Mouse (Mus musculus) forebrain, embryonic 16.5 days (tissue): ENCODE measurements at regions not wholly inside any gene's neighbourhood (a gene's known extent, or its start where the extent isn't known, plus 50 kb on each side); places are given as distances from the start of the nearest gene placed in this dataset.

ENCODE experiments used
- ATAC-seq: fragments of 200-750 bp; cut with Nextera tagmentation; 2 replicates; pipeline ENCODE4 v1.8.0; 2017; ENCODE audit warnings: mild to moderate bottlenecking, moderate library complexity
- H3K27ac ChIP-seq: fragments of 300-500 bp; sonication (generic); 2 replicates; pipeline ENCODE4 v1.5.1; 2014; ENCODE audit warnings: low read length, control low read depth
- H3K27me3 ChIP-seq: fragments of 300-500 bp; sonication (generic); replicated peaks from 2 replicates; pipeline ENCODE4 v1.6.1; 2014; ENCODE audit warnings: low read length; ENCODE audit not compliant: control insufficient read depth, insufficient read depth
- H3K36me3 ChIP-seq: fragments of 300-500 bp; sonication (generic); 2 replicates; pipeline ENCODE4 v1.6.1; 2014; ENCODE audit not compliant: control insufficient read depth, insufficient read depth
- H3K4me1 ChIP-seq: fragments of 300-500 bp; sonication (generic); replicated peaks from 2 replicates; pipeline ENCODE4 v1.6.1; 2014; ENCODE audit warnings: low read length; ENCODE audit not compliant: control insufficient read depth, insufficient read depth
- H3K4me2 ChIP-seq: fragments of 300-500 bp; sonication (generic); 2 replicates; pipeline ENCODE4 v1.6.1; 2014; ENCODE audit warnings: mild to moderate bottlenecking, low read length, control low read depth
- H3K4me3 ChIP-seq: fragments of 300-500 bp; sonication (generic); replicated peaks from 2 replicates; pipeline ENCODE4 v1.5.1; 2014; ENCODE audit warnings: mild to moderate bottlenecking, low read length, control low read depth
- H3K9ac ChIP-seq: fragments of 300-500 bp; sonication (generic); replicated peaks from 2 replicates; pipeline ENCODE4 v1.6.1; 2014; ENCODE audit warnings: low read depth, low read length, control low read depth
- H3K9me3 ChIP-seq: fragments of 300-500 bp; sonication (generic); 2 replicates; pipeline ENCODE4 v1.6.1; 2016; ENCODE audit warnings: low read length; ENCODE audit not compliant: control insufficient read depth
- WGBS: fragments of 180-500 bp; shearing (Covaris S2); extraction: QIAGEN DNeasy Blood & Tissue Kit; methylation state at CpG from one replicate; pipeline ENCODE4 v1.1.7; 2014; 5-methylcytosine and 5-hydroxymethylcytosine counted together

GRCm38 (mm10) chr1:80131354-80131753 lies 86.9 kb downstream of the Fam124b start:
- no peak for ATAC-seq
- no peak overlapping the region for H3K4me3 ChIP-seq
- 77% methylated on average over 3 of the region's 3 CpGs for WGBS
- no peaks in the 10 kb centered on the region for H3K27me3 ChIP-seq
- no peak overlapping the region for H3K9ac ChIP-seq
- no peak overlapping the region for H3K4me2 ChIP-seq
- no peak overlapping the region for H3K27ac ChIP-seq
- no peaks in the 10 kb centered on the region for H3K36me3 ChIP-seq
- no peaks in the 10 kb centered on the region for H3K9me3 ChIP-seq
- H3K4me1 ChIP-seq = no peaks in the 10 kb centered on the region

DNA sequence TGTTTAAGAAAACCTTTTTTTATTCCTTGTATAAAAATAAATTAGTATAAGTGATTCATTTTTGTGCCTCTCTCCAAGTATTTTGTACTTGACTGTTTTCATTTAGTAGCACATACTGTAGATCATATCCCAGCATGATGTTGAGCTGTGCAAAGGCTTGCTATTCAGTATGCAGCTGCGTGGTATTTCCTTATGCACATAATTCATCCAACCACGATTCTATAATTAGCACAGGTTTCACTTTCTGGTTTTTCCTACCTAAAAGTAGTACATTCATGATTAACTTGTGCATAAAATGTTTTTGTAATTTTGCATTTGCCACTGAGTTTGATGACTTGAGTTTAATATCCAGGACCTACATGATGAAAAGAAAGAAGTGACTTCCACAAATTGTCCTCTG lies 94.3 kb downstream of the Fam124b start:
- Histone ChIP-seq H3K9ac (no peak overlapping the region), H3K9me3 (no peaks in the 10 kb centered on the region), H3K27ac (no peak overlapping the region), H3K36me3 (no peaks in the 10 kb centered on the region), H3K4me1 (no peaks in the 10 kb centered on the region), H3K4me3 (no peak overlapping the region), H3K27me3 (no peaks in the 10 kb centered on the region), H3K4me2 (no peak overlapping the region)
- WGBS = 82% methylated on average over 2 of the region's 2 CpGs
- no peak for ATAC-seq

- no peaks in the 10 kb centered on the region for H3K9me3 ChIP-seq
- H3K4me3 ChIP-seq = no peak overlapping the region
- no peaks in the 10 kb centered on the region for H3K36me3 ChIP-seq
- 48% methylated on average over 2 of the region's 2 CpGs for WGBS
- no peak overlapping the region for H3K9ac ChIP-seq
- no peak for ATAC-seq
- no peak overlapping the region for H3K27ac ChIP-seq
- no peak overlapping the region for H3K4me2 ChIP-seq
- no peaks in the 10 kb centered on the region for H3K27me3 ChIP-seq
- no peaks in the 10 kb centered on the region for H3K4me1 ChIP-seq
Measured at GRCm38 (mm10) chr1:80115913-80116312, 102.4 kb downstream of the Fam124b start.

DNA sequence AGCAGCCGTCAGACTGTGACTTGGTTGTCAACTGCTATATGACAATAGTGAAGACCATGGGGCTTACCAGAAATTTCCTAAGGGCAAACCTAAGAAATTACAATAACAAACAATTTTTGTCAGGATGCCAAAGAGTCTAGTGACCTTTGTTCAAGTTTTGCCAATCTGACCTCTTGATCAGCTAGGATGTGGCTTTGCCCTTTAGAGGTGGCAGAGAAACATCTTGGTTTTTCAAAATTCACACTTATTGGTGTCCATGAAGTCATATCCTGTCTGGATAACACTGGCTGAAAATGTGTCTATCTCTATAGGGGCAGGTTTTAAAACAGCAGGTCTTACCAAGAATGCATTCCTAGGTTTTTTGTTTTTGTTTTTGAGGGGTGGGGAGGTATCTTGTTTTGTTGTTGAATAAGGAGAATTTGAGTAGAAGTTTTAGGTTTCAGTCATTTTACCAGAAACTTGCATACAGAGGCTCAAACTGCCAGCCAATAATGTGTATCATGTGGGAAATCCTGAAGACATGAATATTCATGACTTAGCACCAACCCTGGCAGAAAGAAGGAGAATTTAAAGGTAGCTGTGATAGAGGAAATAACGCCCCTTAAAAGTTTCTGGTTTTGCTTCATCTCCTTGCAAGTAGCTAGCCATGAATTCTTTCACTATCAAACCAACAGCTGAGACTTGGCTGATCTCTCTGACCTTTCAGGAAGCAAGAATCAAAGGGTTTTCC lies 110.4 kb downstream of the Fam124b start:
- ATAC-seq = no peak
- no peaks in the 10 kb centered on the region for H3K27me3 ChIP-seq
- no peaks in the 10 kb centered on the region for H3K36me3 ChIP-seq
- WGBS = 74% methylated on average over 2 of the region's 2 CpGs
- H3K4me2 ChIP-seq = no peak overlapping the region
- no peak overlapping the region for H3K27ac ChIP-seq
- no peak overlapping the region for H3K9ac ChIP-seq
- H3K4me3 ChIP-seq = no peak overlapping the region
- no peaks in the 10 kb centered on the region for H3K4me1 ChIP-seq
- no peaks in the 10 kb centered on the region for H3K9me3 ChIP-seq

DNA sequence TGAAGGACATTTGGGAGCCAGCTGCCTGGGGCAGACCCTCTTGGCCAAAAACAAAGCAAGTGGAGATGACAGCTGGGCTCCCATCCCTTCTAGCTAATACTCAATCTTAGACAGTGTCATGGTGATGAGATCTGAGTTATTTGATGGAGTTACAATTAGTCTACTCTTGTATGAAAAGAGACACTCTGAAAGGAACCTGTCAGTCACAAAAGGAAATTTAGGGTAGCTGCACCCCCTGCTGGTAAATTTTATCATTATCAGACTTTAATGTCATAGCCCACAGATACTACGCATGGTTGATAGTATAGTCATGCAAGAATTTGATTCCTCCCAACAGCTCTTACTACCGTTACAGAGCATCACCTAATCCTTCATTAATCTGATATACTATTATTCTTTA lies 112.0 kb downstream of the Fam124b start:
- Histone ChIP-seq H3K27me3 (no peaks in the 10 kb centered on the region), H3K4me1 (no peaks in the 10 kb centered on the region), H3K27ac (no peak overlapping the region), H3K9me3 (no peaks in the 10 kb centered on the region), H3K4me3 (no peak overlapping the region), H3K9ac (no peak overlapping the region), H3K4me2 (no peak overlapping the region), H3K36me3 (no peaks in the 10 kb centered on the region)
- WGBS = 69% methylated on average over 2 of the region's 2 CpGs
- ATAC-seq = peak; percentile 57; the same call in 1 of the 2 replicates

GRCm38 (mm10) chr1:80098266-80098665 lies 120.0 kb downstream of the Fam124b start:
- H3K27ac ChIP-seq = no peak overlapping the region
- WGBS = 100% methylated on average over 1 of the region's 1 CpGs
- no peak overlapping the region for H3K9ac ChIP-seq
- no peak overlapping the region for H3K4me3 ChIP-seq
- H3K36me3 ChIP-seq = no peaks in the 10 kb centered on the region
- 0 out of 2 replicates have a peak, but pooled peaks cover 3% of the 10 kb centered on the region for H3K9me3 ChIP-seq
- no peaks in the 10 kb centered on the region for H3K4me1 ChIP-seq
- no peak overlapping the region for H3K4me2 ChIP-seq
- ATAC-seq = no peak
- H3K27me3 ChIP-seq = no peaks in the 10 kb centered on the region

DNA sequence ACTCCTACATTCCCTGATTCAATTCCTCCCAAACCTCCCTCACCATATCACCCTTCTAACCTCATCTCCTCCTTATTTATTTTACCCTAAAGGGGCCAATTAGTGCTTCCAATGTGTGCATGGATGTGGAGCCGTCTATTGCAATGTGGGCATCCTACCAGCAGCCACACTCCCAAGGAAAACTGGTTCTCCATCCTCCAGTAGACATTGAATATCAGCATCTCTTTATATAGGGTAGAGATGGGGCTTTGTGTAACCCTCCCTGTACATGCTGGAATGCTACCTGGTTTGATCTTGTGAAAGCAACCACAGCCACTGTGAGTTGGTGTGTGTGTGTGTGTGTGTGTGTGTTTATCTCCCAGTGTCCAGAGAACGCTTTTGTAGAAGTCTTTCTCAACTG lies 126.5 kb downstream of the Fam124b start:
- H3K4me1 ChIP-seq = no peaks in the 10 kb centered on the region
- no peak overlapping the region for H3K4me3 ChIP-seq
- H3K27ac ChIP-seq = no peak overlapping the region
- H3K27me3 ChIP-seq = no peaks in the 10 kb centered on the region
- H3K36me3 ChIP-seq = no peaks in the 10 kb centered on the region
- ATAC-seq = no peak
- no peak overlapping the region for H3K4me2 ChIP-seq
- no peak overlapping the region for H3K9ac ChIP-seq
- WGBS = 86% methylated on average over 2 of the region's 2 CpGs
- 0 out of 2 replicates have a peak, but pooled peaks cover 3% of the 10 kb centered on the region for H3K9me3 ChIP-seq

DNA sequence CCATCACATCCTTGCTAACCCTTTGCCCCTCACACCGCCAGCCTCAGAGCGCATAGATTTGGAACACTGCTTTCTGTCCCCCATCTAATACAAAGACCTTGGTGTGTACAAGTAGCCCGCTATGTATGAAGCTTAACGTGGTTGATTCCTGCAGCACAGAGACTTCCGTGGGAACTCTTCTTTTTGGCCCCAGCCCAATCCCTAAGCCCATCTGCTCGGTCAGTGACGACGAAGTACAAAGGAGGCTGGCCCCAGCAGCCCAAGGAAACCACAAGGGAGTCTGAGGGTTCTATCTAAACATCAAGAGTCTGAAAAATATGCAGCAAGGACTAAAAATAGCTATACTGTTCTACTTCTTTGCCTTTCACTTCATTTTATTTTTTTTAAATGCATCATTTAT lies 126.9 kb downstream of the Fam124b start:
- Histone ChIP-seq H3K4me2 (no peak overlapping the region), H3K36me3 (no peaks in the 10 kb centered on the region), H3K27me3 (no peaks in the 10 kb centered on the region), H3K9me3 (0 out of 2 replicates have a peak, but pooled peaks cover 3% of the 10 kb centered on the region), H3K4me1 (no peaks in the 10 kb centered on the region), H3K27ac (no peak overlapping the region), H3K9ac (no peak overlapping the region), H3K4me3 (no peak overlapping the region)
- WGBS = 76% methylated on average over 8 of the region's 8 CpGs
- ATAC-seq = no peak

DNA sequence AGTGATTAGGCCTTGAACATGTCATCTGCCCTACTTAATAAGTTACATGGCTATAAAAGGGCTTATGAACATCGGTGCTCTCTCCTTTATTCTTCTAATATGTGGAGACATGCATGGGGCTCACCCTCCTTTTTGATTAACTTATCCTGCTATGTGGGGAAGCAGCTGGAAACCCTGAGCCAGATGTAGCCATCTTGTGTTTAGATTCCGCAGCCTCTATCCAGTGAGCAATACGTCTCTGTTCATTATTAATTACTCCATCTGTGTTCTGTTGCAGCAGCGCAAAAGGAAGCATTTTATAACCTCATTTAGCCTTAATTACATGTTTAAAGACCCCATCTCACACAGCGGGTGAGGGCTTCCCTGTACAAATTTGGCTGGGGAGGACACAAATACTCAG lies 129.6 kb downstream of the Fam124b start:
- Histone ChIP-seq H3K4me3 (no peak overlapping the region), H3K4me1 (no peaks in the 10 kb centered on the region), H3K9me3 (no peaks in the 10 kb centered on the region), H3K27me3 (no peaks in the 10 kb centered on the region), H3K36me3 (no peaks in the 10 kb centered on the region), H3K9ac (no peak overlapping the region), H3K4me2 (no peak overlapping the region), H3K27ac (no peak overlapping the region)
- ATAC-seq = no peak
- 71% methylated on average over 5 of the region's 5 CpGs for WGBS

GRCm38 (mm10) chr1:80076357-80076756 lies 141.9 kb downstream of the Fam124b start:
- Histone ChIP-seq H3K4me2 (no peak overlapping the region), H3K27ac (no peak overlapping the region), H3K4me3 (no peak overlapping the region), H3K9me3 (no peaks in the 10 kb centered on the region), H3K36me3 (no peaks in the 10 kb centered on the region), H3K27me3 (no peaks in the 10 kb centered on the region), H3K4me1 (no peaks in the 10 kb centered on the region), H3K9ac (no peak overlapping the region)
- WGBS = 90% methylated on average over 4 of the region's 4 CpGs
- ATAC-seq = no peak
